Mouse (Mus musculus) bone marrow macrophage, adult 2 months (primary cell): Measurements from ENCODE around the gene Khdc1b.

Source experiments
- CTCF ChIP-seq: IDR thresholded peaks from 2 replicates; pipeline ENCODE4 v1.5.1; 2012; ENCODE audit warnings: low read depth, mild to moderate bottlenecking, low read length, moderate library complexity
- POLR2A ChIP-seq: IDR thresholded peaks from 2 replicates; pipeline ENCODE4 v1.6.1; 2012; ENCODE audit warnings: mild to moderate bottlenecking, low read depth, low read length, borderline replicate concordance

- no peak for TF ChIP-seq POLR2A
- TF ChIP-seq CTCF = no peak
These were observed 36.0 kb downstream of the Khdc1b start for GRCm38 (mm10) chr1:21419370-21419769.
